Mouse (Mus musculus) heart, embryonic 16.5 days (tissue): ENCODE data around the gene Tspan9. TPM values are rescaled to one million over a fixed set of nuclear protein-coding genes. Genes with fewer than 3 reads are reported as not detected.

Source experiments
- ATAC-seq: fragments of 200-750 bp; cut with Nextera tagmentation; replicated peaks from 2 replicates; pipeline ENCODE4 v1.8.0; 2017; ENCODE audit warnings: moderate number of reproducible peaks; ENCODE audit not compliant: insufficient read depth, low FRiP score; ENCODE audit errors: extremely low read depth
- H3K27ac ChIP-seq: fragments of 300-500 bp; sonication (generic); 2 replicates; pipeline ENCODE4 v1.5.1; 2014; ENCODE audit warnings: mild to moderate bottlenecking, low read length, control low read depth, moderate library complexity
- H3K27me3 ChIP-seq: fragments of 300-500 bp; sonication (generic); 2 replicates; pipeline ENCODE4 v1.6.1; 2014; ENCODE audit warnings: low read length, mixed read lengths; ENCODE audit not compliant: control insufficient read depth, insufficient read depth
- H3K36me3 ChIP-seq: fragments of 300-500 bp; sonication (generic); 2 replicates; pipeline ENCODE4 v1.6.1; 2014; ENCODE audit not compliant: control insufficient read depth, insufficient read depth
- H3K4me1 ChIP-seq: fragments of 300-500 bp; sonication (generic); 2 replicates; pipeline ENCODE4 v1.6.1; 2014; ENCODE audit warnings: low read length, mixed read lengths; ENCODE audit not compliant: control insufficient read depth, insufficient read depth
- H3K4me2 ChIP-seq: fragments of 300-500 bp; sonication (generic); 2 replicates; pipeline ENCODE4 v1.6.1; 2014; ENCODE audit warnings: low read depth, mild to moderate bottlenecking, control low read depth, low read length
- H3K4me3 ChIP-seq: fragments of 300-500 bp; sonication (generic); 2 replicates; pipeline ENCODE4 v1.5.1; 2014; ENCODE audit warnings: mild to moderate bottlenecking, control low read depth, low read length
- H3K9ac ChIP-seq: fragments of 300-500 bp; sonication (generic); 2 replicates; pipeline ENCODE4 v1.6.1; 2014; ENCODE audit warnings: low read length, control low read depth
- H3K9me3 ChIP-seq: fragments of 300-500 bp; sonication (generic); replicated peaks from 2 replicates; pipeline ENCODE4 v1.6.1; 2016; ENCODE audit warnings: low read length; ENCODE audit not compliant: control insufficient read depth
- WGBS: fragments of 180-500 bp; shearing (Covaris S2); extraction: QIAGEN DNeasy Blood & Tissue Kit; methylation state at CpG from one replicate; pipeline ENCODE4 v1.1.7; 2014; 5-methylcytosine and 5-hydroxymethylcytosine counted together
- polyA plus RNA-seq: library from polyadenylated mRNA; unstranded; fragments of >200 nt; fragmentation: Nextera tagmentation; extraction: Ambion mirVana; gene quantifications from 2 replicates; pipeline ENCODE4 v1.2.1, GENCODE M21; 2015

Tspan9 gene
- polyA plus RNA-seq: 138 and 151 TPM in 2 replicates

DNA sequence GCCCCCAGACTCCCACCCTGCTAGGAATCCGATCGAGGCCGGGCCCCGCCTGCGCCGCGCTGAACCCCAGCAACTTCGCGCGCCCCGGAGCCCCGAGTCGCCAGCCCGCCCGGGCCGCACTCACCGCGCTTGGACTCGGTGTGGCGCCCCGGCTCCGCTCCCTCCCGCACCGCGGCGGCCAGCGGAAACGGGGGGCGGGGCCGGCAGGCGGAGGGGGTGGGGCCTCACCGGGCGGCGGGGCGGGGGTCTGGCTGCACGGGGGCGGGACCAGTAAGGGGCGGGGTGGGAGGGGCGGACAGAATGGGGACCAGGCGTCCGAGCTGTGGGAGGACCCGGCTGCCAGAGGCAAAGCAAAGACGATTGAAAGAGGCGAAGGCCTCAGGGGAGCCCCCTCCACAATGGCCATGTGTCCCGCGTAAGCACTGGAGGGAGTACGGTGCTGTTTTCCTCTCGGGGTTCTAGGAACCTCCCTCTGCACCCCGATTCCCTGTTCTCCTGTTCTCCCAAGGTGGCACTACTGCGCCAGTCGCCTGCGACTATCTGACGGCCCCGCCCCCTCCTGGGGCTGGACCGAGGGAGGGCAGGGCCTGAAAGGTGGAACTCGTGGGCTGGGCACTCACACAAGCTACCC, at the start of gene Tspan9:
TSS of gene Tspan9 (minus strand) at position 205 of the 631 bp plus-strand sequence.
- Histone ChIP-seq H3K27ac (peak within 1 kb of the TSS; percentile 92), H3K4me1 (peaks cover 25% of the 10 kb centered on the region), H3K9ac (peak within 1 kb of the TSS; percentile 93), H3K4me3 (peak within 1 kb of the TSS; percentile 83), H3K27me3 (no peaks in the 10 kb centered on the region), H3K9me3 (no peaks in the 10 kb centered on the region), H3K4me2 (peak within 1 kb of the TSS; percentile 66), H3K36me3 (no peaks in the 10 kb centered on the region)
- ATAC-seq: peak; percentile 89
- 2% methylated on average over 54 of the region's 56 CpGs for WGBS

GRCm38 (mm10) chr6:128183521-128183920, 40.1 kb upstream of the Tspan9 start:
- H3K4me2 ChIP-seq: no peak overlapping the region
- H3K9ac ChIP-seq: no peak overlapping the region
- 41% methylated on average over 2 of the region's 2 CpGs for WGBS
- no peaks in the 10 kb centered on the region for H3K36me3 ChIP-seq
- no peak overlapping the region for H3K4me3 ChIP-seq
- no peaks in the 10 kb centered on the region for H3K9me3 ChIP-seq
- ATAC-seq: no peak
- H3K4me1 ChIP-seq: no peaks in the 10 kb centered on the region
- H3K27ac ChIP-seq: no peak overlapping the region
- no peaks in the 10 kb centered on the region for H3K27me3 ChIP-seq

DNA sequence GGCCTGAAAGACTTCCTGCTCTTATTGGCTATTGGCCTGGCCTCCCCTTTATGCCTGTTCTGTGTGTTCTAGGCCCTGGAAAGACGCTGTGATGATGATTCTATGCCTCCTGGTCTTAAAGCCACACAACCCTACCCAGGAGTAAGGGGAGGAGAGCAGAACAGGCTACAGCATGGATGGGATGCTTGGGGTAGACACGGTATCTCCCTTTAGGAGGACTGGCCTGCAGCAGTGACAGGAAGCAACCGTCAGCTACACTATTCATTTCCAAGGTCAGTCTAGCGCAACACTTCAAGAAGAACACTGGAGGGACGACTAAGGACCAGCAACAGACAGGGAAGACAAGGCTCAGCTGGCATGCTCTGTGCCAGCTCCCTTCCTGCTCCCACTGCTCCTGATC, 37.8 kb upstream of the Tspan9 start:
- no peak for ATAC-seq
- Histone ChIP-seq H3K9me3 (no peaks in the 10 kb centered on the region), H3K27me3 (no peaks in the 10 kb centered on the region), H3K4me2 (no peak overlapping the region), H3K4me3 (no peak overlapping the region), H3K4me1 (no peaks in the 10 kb centered on the region), H3K27ac (no peak overlapping the region), H3K9ac (no peak overlapping the region), H3K36me3 (no peaks in the 10 kb centered on the region)
- 46% methylated on average over 5 of the region's 5 CpGs for WGBS

DNA sequence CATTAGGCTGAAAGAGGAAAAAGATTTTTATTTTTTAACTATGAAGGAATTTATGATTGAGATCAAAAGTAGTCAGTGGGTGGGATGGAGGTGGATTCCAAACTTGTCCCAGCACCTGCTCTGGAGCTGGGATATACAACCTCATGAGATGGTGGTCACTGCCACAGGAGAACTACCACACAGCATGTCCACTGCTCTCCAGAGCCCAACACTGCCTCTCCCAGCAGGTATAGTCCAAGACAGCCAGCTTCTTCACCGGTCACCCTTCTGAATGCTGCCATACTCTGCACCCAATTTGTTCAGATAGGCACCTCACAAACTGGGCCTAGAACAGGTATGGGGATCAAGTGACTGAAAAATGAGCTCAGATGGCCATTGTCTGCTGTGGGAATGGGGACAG, 36.3 kb upstream of the Tspan9 start:
- Histone ChIP-seq H3K36me3 (no peaks in the 10 kb centered on the region), H3K27ac (no peak overlapping the region), H3K4me2 (no peak overlapping the region), H3K27me3 (no peaks in the 10 kb centered on the region), H3K9me3 (no peaks in the 10 kb centered on the region), H3K4me1 (no peaks in the 10 kb centered on the region), H3K4me3 (no peak overlapping the region), H3K9ac (no peak overlapping the region)
- ATAC-seq: no peak
- WGBS: 94% methylated on average over 1 of the region's 1 CpGs

GRCm38 (mm10) chr6:128179247-128179646, 35.9 kb upstream of the Tspan9 start:
- no peak overlapping the region for H3K4me3 ChIP-seq
- ATAC-seq: no peak
- no peaks in the 10 kb centered on the region for H3K27me3 ChIP-seq
- H3K36me3 ChIP-seq: no peaks in the 10 kb centered on the region
- no peaks in the 10 kb centered on the region for H3K4me1 ChIP-seq
- no peaks in the 10 kb centered on the region for H3K9me3 ChIP-seq
- no peak overlapping the region for H3K9ac ChIP-seq
- H3K27ac ChIP-seq: no peak overlapping the region
- WGBS: 72% methylated on average over 5 of the region's 5 CpGs
- no peak overlapping the region for H3K4me2 ChIP-seq

DNA sequence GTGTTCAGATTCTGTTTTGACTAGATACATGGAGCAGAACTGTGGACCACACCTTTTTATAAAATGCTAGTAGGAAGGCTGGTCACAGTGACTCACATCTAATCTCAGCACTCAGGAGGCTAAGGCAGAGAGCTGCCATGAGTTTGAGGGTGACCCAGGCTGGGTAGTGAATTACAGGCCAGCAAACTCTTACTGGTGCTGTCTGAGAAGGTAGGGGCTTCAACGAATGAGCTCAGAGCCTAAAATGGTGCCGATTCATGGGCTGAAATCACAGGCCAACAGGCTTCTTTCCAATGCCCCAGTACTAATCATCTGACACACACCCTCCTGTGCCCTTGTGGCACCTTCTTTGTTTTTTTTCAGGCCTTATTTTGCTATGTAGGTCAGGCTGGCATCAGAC, 35.3 kb upstream of the Tspan9 start:
- Histone ChIP-seq H3K27ac (no peak overlapping the region), H3K4me3 (no peak overlapping the region), H3K9ac (no peak overlapping the region), H3K36me3 (no peaks in the 10 kb centered on the region), H3K4me2 (no peak overlapping the region), H3K27me3 (no peaks in the 10 kb centered on the region), H3K9me3 (no peaks in the 10 kb centered on the region), H3K4me1 (no peaks in the 10 kb centered on the region)
- ATAC-seq: no peak
- 92% methylated on average over 2 of the region's 2 CpGs for WGBS

DNA sequence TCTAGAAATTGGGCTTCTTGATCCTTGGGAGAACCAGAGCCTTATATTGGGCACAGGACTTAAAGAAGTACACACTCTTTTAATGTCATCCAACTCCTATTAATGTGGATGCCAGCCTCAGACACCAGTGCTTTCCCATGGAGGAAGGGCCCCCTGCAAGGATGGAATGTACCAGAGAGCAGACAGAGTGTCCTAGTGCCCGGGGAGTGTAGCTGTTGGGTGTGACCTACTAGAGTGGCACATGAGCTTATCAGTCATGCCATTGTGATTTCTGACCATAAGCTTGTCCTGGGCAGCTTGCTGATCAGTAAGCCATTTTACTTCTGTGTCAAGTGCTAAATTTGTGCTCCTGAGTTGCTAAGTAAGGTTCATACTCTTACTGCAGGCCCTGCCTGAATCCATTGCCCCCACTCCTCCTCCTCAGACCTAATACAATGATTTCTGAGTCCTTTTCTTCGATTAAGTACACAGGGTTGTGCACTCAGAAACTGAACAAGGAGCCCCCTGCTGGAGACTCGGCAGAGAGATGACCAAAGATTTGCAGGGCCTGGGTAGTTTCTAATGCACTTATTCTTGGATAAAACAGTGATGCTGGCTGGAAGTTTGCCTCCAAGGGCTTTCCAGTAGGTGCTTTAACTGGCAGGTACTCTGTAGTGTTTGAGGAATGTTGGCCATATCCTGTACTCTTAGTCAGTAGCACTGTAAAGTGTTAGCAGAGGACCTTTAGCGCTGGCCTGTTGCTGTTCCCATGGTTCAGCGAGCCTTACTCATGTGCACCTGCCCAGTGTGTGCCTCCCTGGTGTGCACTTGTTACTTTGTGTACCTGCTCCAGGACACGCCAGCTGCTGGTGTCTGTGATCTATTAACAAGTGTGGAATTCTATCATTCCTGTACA, 25.6 kb upstream of the Tspan9 start:
- H3K4me2 ChIP-seq: no peak overlapping the region
- no peaks in the 10 kb centered on the region for H3K4me1 ChIP-seq
- no peaks in the 10 kb centered on the region for H3K36me3 ChIP-seq
- WGBS: 47% methylated on average over 6 of the region's 6 CpGs
- H3K4me3 ChIP-seq: no peak overlapping the region
- H3K9me3 ChIP-seq: no peaks in the 10 kb centered on the region
- H3K27ac ChIP-seq: no peak overlapping the region
- ATAC-seq: no peak
- no peak overlapping the region for H3K9ac ChIP-seq
- H3K27me3 ChIP-seq: no peaks in the 10 kb centered on the region

- 59% methylated on average over 2 of the region's 2 CpGs for WGBS
- Histone ChIP-seq H3K9ac (no peak overlapping the region), H3K9me3 (no peaks in the 10 kb centered on the region), H3K27me3 (no peaks in the 10 kb centered on the region), H3K4me2 (no peak overlapping the region), H3K4me3 (no peak overlapping the region), H3K36me3 (no peaks in the 10 kb centered on the region), H3K27ac (no peak overlapping the region), H3K4me1 (no peaks in the 10 kb centered on the region)
- ATAC-seq: no peak
Observed at GRCm38 (mm10) chr6:128165564-128165963, 22.2 kb upstream of the Tspan9 start.

DNA sequence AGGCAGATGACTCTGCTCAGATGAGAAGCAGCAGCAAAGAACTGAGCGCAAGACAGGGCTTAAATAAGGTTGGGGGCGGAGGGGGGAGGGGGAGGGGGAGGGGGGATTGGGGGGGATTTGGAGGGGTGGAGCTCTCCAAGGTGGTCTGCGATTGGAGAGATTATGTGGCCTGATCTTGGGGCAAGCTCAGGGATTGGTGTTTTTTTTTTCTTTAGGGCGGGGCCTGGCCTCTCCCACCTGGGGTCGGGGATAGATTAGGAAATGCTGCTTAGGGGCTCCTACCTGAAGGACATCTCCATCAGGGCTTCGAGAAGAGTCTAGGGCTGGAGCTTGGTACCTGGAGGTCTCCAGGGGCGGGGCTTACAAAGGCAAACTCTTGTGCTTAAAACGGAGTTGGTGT, 21.2 kb upstream of the Tspan9 start:
- Histone ChIP-seq H3K9ac (no peak overlapping the region), H3K4me1 (no peaks in the 10 kb centered on the region), H3K4me3 (no peak overlapping the region), H3K27me3 (no peaks in the 10 kb centered on the region), H3K9me3 (no peaks in the 10 kb centered on the region), H3K27ac (no peak overlapping the region), H3K36me3 (no peaks in the 10 kb centered on the region), H3K4me2 (no peak overlapping the region)
- ATAC-seq: no peak
- WGBS: 80% methylated on average over 8 of the region's 8 CpGs
